Mouse (Mus musculus) thymus, adult 2 months (tissue): ENCODE measurements around the gene Akap7.

ENCODE experiments used
- CTCF ChIP-seq: fragments of 200-500 bp; IDR thresholded peaks from 2 replicates; pipeline ENCODE4 v1.5.1; 2012; ENCODE audit warnings: mild to moderate bottlenecking, control low read depth, low read length, moderate library complexity, borderline replicate concordance; ENCODE audit not compliant: control insufficient read depth, poor library complexity, insufficient read depth; ENCODE audit errors: extremely low read depth
- POLR2A ChIP-seq: fragments of 200-500 bp; IDR thresholded peaks from 2 replicates; pipeline ENCODE4 v1.6.1; 2012; ENCODE audit warnings: mild to moderate bottlenecking, low read length, control low read depth, moderate library complexity; ENCODE audit not compliant: control insufficient read depth, poor library complexity, insufficient read depth; ENCODE audit errors: extremely low read depth

- TF ChIP-seq CTCF (no peak), POLR2A (no peak)
Measured at GRCm38 (mm10) chr10:25198048-25198447, 109.6 kb downstream of the Akap7 start.
